Mouse (Mus musculus) 3T3-L1 (cell line): ENCODE measurements around the gene Degs2.

Experiments used
- DNase-seq: peaks from one replicate; pipeline ENCODE4 v3.0.0-alpha.2; 2015; ENCODE audit warnings: low read depth, low spot score

Degs2 gene

DNA sequence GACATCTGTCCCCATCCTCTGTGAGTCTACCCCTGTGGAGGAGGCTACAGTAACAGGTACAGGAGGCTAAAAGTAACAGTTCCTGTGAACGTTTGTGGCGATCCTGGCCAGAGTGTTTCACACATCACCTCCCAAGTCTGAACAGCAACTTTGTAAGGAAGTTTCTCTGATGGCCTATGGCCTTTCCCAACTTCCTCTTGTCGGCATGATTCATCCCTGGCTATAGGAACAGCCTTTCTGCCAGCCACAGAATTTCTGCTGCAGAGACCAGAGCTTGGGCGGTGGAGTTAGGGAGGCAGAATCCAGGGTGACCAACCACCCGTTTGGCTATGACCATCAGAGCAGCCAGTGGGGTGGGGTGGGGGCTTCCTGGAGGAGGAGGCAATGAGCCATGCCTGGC, 2.1 kb downstream of the Degs2 start:
- DNase-seq = peak; percentile 17

DNA sequence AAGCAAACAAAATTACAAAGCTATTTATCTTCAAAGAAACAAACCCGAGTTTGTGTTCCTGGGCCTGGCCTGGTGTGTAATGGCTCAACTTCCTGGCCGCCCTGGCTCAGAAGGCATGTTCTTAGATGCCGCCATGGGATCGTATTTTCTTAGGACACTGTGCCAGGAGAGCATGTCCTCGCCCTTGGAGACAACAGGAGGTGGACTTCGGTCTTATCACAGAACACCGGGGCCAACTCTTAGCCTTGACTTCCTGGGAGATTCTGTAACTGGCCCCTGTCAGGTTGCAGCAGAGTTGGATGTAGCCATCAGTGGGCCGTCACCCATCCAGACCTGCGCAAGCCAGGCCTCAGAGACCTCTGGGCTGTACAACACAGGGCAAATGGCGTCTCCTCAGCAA, 2.5 kb downstream of the Degs2 start:
- no peak for DNase-seq

DNA sequence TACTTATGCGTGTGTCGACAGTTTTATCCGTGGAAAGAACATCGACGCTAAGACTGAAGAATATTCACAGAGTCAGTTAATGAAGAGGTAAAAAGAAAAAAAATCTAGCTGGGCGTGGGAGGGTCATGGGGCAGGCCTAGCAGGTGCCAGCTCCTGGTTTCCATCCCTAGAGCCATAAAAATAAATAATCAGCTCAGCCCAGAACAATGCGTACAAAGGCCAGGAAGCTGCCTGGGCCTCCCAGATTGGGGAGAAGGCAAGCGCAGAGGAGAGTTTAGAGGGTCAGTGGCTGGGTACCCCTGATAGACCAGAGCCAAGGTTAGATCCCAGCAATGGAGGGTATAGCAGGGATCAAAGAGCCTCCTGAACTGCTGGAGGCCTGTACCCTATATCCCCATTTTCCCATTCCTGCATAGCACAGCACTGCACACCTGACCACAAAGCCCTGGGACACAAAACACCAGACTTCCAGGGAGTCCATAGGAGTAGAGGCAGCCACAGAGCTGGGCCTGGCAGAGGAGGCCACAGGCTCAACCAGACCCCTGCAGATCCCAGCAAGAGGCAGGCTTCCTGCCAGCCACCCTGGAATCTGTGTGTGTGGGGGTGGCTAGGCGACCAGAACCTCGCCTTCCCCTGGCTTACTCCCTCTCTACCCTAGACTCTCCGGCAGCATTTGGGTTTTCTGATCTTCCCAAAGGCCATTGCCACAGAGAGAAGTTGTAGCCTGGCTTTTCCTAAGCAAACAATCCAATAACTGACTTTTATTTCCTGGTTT, 3.2 kb downstream of the Degs2 start:
- DNase-seq = no peak

DNA sequence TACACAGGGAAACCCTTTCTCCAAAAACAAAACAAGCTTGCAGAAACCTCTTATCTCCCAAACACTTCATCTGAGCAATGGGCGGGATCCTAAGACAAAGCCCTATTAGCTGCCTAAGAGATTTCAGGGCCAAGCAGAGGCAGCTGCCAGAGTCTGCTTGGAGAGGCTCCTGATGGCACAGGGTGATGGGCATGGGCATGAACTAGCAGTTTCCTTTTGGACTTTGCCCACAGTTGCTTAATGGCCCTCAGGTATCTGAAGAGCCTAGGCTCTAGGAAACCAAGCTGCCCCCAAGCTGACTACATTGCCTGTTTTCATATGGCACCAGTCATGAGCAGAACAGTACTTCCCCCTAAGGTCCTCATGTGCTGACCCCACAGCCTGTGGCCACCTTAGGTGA, 7.9 kb downstream of the Degs2 start:
- no peak for DNase-seq

DNA sequence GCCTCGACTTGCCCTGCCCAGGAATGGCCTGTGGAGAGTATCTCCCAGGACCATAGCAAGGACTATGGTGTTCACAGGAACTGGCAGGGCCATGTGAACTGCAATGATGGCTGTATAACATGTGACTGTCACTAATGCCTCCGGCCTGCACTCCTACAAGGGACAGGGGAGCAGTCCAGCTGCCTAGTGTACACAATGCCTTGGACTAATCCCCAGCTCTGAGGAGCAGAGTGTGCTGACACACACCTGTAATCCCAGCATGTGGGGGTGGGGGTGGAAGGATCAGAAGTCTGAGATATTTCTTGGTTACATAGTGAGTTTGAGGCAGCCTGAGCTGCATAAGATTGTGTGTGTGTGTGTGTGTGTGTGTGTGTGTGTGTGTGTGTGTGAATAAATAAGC, 8.5 kb downstream of the Degs2 start:
- DNase-seq = no peak

DNA sequence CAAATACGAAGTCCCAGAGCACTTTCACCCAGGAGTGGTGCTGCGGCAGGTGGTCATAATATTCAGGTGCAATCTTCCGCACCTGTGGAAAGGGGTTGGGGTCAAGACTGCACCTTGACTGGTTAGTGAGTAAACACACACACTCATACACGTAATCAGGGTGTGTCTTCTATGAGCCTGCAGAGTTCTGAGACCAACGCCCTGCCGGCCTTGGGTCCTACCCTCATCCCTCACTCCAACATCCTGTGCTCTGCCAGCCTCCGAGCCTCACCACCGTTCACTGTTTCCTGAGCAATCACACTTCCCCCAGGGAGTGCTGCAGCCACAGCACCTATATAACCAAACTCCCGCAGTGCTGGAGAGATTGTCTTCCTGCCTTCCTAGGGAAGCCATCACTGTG, 11.6 kb downstream of the Degs2 start:
- no peak for DNase-seq

DNA sequence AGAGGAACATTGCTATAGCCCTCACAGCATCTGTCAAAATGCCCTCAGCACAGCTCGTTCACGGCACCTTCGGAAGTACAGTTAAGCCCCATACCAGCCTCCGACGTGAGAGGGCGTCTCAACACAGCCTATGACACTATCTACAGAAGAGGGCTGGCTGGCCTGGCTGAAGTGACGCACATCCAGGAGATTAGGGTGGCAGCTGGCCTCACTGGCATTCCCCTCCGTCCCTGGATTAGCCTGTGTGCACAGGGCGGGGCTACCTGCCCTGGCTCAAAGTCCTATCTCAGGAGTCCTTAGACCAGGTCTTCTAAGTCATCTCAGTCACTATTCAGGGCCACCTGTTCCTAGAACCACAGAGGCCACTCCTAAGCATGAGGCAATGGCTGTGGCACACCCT, 12.9 kb downstream of the Degs2 start:
- no peak for DNase-seq

DNA sequence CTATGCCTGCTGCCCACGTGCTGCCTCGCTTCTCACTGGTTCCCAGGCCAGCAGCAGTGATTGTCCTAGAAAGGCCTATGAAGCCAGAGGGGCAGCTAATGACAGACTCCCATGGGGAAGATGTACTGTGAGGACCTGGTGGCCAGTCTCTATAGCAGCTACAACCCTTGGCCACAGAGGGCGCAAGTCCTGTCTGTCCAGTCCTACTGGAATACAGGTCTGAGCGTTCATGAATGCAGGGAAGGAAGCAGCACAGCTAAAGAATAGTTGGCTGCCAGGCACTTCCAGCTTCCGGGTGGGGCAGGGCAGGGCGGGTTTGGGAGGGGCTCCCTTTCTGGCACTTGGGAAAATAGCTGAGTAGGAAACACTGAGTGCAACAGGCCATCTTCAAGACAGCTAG, 15.2 kb downstream of the Degs2 start:
- DNase-seq = peak; percentile 50

DNA sequence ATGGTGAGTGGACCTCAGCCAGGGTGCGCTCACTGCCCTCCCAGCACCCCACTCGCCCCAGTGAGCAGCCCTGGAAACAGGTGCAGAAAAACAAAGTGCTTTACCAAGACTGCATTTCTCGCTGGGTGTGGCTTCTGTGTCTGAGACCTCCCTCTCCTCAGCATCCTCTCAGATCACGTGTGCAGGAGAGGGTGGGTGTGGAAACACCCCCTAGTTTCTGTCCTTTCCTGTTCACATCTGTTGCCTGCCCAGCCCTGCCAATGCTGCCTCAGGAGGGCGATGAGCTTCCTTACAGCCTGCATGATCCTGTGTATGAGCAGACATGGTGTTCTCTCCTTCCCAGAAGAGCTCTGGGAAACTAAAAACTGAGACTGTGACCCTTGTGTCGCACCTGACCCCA, 15.7 kb downstream of the Degs2 start:
- DNase-seq = no peak

DNA sequence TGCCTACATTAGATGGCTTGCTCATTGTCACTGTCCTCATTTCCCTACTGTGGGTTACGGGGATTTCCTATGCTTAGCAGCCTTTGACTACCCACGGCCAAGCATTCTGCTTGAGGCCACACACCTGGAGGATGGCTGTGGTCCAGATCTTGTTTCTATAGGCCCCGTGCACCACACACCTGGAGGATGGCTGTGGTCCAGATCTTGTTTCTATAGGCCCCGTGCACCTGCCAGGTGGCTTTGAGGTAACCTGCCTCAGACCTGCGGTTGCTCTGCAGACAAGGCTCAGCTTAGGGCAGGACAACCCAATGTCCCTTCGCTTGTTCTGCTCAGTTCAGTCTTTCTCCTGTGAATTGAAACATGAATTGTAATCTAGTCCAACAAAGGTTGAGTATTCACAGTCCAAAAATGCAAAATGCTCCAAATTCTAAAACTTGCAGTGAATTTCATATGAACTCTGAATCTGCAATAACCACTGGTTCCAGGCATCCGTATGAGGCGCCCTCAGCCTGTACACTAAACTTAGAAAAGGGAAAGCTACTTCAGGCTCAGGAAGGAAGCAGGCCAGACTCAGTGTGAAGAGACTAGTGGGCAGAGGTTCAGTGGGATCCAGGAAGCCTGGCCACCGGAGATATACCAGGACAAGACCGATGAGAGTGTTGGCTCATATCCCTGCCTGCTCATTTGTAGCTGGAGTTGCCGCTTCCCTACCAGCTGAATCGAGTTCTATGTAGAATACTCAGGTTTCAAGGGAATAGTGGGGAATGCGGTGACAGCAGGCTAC, 19.7 kb downstream of the Degs2 start:
- DNase-seq = no peak

DNA sequence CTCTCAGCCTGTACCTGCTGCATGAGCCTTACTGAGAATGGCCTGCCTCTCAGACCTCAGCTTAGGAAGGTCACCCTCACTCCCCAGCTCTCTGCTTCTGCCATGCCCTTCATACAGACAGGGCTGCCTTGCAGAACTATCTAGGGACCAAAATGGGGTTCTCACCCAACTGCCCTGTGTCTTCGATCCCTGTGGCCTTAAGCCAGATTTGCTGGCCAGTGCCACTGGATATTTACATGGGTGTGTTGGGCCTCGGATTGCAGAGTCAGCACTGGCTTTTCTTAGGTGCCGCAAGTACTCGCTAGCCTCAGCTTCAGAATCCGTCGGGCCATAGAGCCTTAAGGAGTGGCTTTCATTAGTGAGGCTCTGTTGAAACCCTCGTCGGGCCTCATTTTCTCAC, 21.3 kb downstream of the Degs2 start:
- no peak for DNase-seq

DNA sequence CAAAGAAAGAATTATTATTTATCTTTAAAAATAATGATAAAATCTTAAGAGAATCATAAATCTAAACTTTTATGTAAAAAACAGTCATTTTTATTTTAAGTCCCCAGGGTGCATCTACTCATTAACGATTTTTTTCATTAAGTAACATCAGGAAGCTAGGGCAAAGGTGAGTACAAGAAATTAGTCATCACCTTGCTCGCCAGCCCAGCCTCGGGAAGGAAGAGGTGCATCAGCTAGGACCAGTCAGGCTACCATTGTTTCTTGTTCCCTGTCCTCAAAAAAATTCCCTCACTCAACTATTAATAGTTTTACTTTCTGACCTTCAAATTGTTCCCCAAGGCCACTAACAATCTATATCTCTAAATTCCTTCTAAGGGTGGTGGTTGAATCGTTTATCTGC, 23.7 kb downstream of the Degs2 start:
- no peak for DNase-seq

DNA sequence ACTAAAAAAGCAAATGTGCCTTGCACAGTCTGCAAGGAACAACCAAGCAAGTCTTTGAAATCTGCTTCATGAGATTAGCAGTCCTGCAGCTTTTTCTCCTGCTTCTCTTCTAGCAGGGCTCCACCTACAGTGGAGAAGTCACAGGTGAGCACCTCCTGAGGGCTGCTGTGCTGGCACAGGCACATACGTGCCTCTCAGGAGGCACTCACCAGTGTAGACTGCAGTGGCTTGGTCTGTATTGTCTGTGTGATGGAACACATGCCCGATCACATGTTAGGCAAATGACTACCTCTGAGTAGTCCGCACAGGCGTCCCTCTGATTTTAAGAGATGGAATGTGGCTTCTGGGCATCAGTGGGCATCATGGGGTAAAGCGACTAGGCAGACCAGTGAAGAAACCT, 25.0 kb downstream of the Degs2 start:
- no peak for DNase-seq

DNA sequence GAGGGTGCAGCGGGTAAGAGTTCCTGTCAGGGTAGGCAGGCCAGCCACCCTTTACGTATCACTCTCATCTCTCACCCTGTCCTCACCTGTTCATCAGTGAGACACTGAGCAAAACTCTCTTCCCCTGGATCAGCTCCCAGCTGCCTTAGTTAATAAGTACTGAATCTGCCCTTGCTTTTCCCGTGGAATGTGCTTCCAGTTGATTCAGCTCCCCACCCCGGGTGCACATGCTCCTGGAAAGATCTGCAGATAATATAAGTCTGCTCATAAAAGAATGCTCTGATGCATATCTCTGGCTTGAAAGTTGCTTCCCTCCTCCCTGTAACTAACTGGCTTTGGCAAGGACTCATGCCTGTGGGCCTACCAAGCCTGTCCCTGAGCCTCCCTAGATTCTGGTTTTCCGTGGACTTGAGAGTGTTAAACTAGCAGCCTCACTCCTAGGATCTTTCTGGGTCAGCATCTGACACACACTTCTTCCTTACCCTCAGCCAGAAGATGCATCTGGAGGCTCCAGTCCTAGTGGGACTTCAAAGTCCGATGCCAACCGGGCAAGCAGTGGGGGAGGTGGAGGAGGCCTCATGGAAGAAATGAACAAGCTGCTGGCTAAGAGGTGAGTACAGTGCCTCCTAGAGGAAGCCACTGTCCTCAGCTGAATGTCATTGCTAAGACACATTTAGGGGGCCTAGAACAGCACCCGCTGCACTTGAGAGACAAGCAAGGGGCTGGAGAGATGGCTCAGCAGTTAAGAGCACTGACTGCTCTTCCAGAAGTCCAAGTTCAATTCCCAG, 26.3 kb downstream of the Degs2 start:
- DNase-seq = no peak

DNA sequence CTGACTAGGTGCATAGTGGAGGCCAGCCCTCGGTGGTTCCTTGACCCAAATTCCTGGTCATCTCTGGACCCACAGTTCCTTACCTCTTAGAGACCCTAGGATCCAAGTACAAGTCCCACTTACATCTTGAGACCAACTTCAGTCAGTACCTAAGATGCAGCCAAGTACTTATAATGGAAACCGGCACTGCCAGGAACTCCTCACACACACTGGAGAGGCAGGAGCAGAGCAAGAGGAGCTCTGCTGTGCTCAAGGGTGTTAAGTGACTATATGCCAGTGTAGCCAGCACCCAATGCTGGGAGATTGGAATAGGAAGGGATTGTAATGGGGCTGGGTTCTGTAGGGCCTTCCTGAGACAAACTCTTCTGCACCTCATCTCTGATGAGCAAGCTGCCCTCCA, 27.2 kb downstream of the Degs2 start:
- no peak for DNase-seq

DNA sequence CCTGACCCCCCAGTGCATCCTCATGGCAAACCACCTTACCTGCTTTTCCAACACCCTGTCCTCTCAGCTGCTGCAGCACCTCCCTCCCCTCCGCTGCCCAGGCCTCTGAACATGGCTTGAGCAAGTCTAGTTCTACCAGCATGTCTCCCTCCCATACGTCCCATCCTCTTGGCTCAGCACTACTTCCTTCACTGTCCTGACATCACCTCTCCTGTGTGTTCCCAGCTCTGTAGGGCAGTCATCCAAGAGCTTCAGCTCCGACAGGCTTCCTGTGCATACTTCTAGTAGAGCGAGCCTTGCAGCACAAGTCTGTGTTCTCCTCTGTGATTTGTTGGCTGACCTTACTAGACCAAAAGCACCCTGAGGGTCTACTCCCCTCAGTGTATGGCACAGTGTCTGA, 27.6 kb downstream of the Degs2 start:
- DNase-seq = no peak

DNA sequence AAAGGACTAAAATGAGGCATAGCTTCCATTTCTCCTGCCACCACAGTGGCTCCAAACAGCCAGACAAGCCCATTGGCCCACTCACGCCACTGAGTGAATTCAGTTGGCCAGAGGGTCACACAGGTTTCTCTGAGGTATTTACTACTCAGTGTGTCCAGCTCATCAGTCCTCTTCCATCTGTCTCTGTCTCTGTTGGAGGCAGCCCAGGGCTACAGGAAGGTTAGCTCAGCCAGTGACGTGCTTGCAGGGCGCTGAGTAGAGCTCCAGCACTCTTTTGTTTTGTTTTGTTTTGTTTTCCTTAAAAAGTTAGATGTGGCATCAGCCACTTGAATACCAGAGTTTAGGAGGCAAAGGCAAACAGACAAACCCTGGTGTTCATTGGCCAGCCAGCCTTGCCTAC, 28.6 kb downstream of the Degs2 start:
- DNase-seq = no peak

DNA sequence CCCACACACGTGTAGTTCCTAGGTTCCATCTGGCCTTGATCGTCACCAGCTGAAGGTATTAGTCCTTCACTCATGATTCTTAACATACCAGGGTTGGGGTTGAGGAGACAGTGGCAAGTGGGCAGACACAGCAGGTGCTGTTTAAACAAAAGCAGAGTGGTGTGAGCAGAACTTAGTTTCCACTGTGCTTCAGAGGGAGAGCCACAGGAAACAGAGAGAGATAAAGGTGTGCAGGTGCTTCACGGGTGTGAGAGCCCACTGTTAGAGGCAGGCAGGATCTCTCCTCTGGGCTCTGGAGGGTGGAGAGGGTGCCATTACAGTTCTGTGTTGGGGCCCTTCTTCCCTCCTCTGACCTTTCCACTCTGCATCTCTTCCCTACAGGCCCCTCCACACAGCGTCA, 29.2 kb downstream of the Degs2 start:
- DNase-seq = no peak

DNA sequence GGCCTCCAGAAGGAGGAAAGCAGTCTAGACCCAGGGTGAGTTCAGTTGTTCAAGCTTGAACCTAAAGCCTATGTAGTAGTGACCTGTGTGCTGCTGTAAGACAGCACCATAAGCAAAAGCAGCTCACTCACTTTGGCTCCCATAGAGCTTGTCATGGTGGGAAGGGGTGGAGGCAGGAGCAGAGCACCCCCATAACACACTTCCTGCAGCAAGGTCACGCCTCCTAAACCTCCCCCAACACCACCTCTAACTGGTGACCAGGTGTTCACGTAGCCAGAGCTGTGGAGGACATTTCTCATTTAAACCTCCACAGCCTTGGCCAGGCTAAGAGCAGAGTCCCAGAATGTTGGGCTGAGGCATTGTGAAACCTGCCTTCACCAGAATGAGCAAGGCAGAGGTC, 30.6 kb downstream of the Degs2 start:
- no peak for DNase-seq

DNA sequence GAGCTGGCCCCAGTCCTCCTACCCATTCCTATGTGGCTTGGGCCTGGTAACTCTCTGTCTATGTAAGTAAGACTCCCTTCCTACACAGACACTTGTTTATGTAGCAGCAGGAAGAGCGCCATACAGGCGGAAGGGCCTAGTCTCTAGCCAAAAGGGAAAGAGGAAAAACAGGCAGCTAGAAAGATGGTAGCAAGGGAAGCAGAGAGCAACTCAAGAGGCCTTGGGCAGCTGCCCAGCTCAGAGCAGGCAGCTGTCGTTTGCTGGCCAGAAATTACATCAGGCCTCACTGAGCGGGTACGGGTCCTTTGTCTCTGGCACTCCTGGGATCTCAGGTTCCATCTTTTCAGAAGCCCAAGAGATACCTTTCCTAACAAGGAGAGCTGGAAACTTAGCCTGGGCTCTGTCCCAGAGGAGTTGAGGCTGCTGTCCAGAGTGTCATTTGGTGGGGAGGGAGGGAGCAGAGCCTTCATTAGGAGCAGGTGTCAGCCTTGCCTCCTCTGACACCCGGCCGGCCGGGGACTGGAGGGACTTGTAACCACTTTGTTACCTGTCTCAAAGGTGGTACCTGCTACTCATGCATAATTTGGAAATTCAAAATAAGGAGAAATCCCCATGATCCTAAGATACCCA, 33.4 kb downstream of the Degs2 start:
- no peak for DNase-seq

DNA sequence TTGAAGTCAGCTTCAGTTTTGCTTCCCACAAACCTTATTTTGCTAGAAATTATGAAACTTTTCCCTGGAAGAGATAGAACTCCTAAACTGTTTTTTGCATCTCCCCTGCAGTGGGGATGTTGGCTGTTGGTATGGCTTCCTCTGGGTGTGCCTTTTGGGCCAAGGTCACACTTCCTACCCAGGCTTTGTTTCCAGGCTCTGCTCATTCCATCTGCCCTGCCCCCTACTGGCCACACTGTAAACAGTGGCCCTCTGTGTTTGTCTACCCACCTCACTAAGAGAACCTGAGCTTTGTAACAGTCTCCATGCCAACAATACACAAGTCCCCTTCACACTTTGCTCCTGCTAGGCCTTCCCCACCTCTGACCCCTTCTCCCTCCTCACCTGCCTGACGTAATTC, 44.8 kb downstream of the Degs2 start:
- peak; percentile 57 for DNase-seq
